Mouse (Mus musculus): ENCODE results near the gene Ifi27l2a. TPM values are rescaled to one million over a fixed set of nuclear protein-coding genes. Genes with fewer than 3 reads are reported as not detected.
"Not testable (repeated sequence)": the region's sequence is repeated elsewhere in the genome, so short reads cannot be mapped to it uniquely, and the experiment has no call there.

Gene Ifi27l2a
- 11.1 and 14.3 TPM in 2 replicates for polyA plus RNA-seq (2015; fragmentation: Nextera tagmentation; extraction: Ambion mirVana)

GRCm38 (mm10) chr12:103443524-103443923 lies at the start of gene Ifi27l2a:
Gene Ifi27l2a (minus strand): TSS chr12:103443680.
- H3K4me2 ChIP-seq, result no peak within 1 kb of the TSS
- H3K9ac ChIP-seq, result no peak within 1 kb of the TSS
- H3K9me3 ChIP-seq, result no peaks in the 10 kb centered on the region
- no peak within 1 kb of the TSS for H3K4me3 ChIP-seq
- H3K27me3 ChIP-seq, result no peaks in the 10 kb centered on the region
- no peaks in the 10 kb centered on the region for H3K36me3 ChIP-seq
- 42% methylated on average over 3 of the region's 3 CpGs for whole genome bisulfite sequencing
- ATAC-seq (ENCODE audit: insufficient number of reproducible peaks, low FRiP score, low TSS enrichment, low read depth), result no peak
- H3K27ac ChIP-seq, result no peak within 1 kb of the TSS
- no peaks in the 10 kb centered on the region for H3K4me1 ChIP-seq

GRCm38 (mm10) chr12:103492767-103493166 lies 49.3 kb upstream of the Ifi27l2a start:
- H3K4me2 ChIP-seq, result no peak overlapping the region
- no peaks in the 10 kb centered on the region for H3K27me3 ChIP-seq
- no peaks in the 10 kb centered on the region for H3K4me1 ChIP-seq
- H3K9ac ChIP-seq, result no peak overlapping the region
- H3K27ac ChIP-seq, result no peak overlapping the region
- no peak for ATAC-seq (ENCODE audit: insufficient number of reproducible peaks, low FRiP score, low TSS enrichment, low read depth)
- no peaks in the 10 kb centered on the region for H3K36me3 ChIP-seq
- H3K4me3 ChIP-seq, result no peak overlapping the region
- WGBS, result 33% methylated on average over 5 of the region's 5 CpGs
- H3K9me3 ChIP-seq, result no peaks in the 10 kb centered on the region

- no peaks in the 10 kb centered on the region for H3K4me1 ChIP-seq
- WGBS, result 56% methylated on average over 3 of the region's 3 CpGs
- H3K9me3 ChIP-seq, result no peaks in the 10 kb centered on the region
- H3K4me2 ChIP-seq, result no peak overlapping the region
- no peak for ATAC-seq (ENCODE audit: insufficient number of reproducible peaks, low FRiP score, low TSS enrichment, low read depth)
- no peaks in the 10 kb centered on the region for H3K36me3 ChIP-seq
- no peak overlapping the region for H3K27ac ChIP-seq
- H3K9ac ChIP-seq, result no peak overlapping the region
- no peaks in the 10 kb centered on the region for H3K27me3 ChIP-seq
- no peak overlapping the region for H3K4me3 ChIP-seq
Measured at GRCm38 (mm10) chr12:103491091-103491730, 47.7 kb upstream of the Ifi27l2a start.

GRCm38 (mm10) chr12:103487750-103488149 lies 44.3 kb upstream of the Ifi27l2a start:
- Histone ChIP-seq H3K4me1 (no peaks in the 10 kb centered on the region), H3K9me3 (no peaks in the 10 kb centered on the region), H3K27me3 (no peaks in the 10 kb centered on the region), H3K36me3 (no peaks in the 10 kb centered on the region), H3K27ac (no peak overlapping the region), H3K4me3 (no peak overlapping the region), H3K4me2 (no peak overlapping the region), H3K9ac (no peak overlapping the region)
- ATAC-seq (ENCODE audit: insufficient number of reproducible peaks, low FRiP score, low TSS enrichment, low read depth), result no peak
- WGBS, result 56% methylated on average over 2 of the region's 2 CpGs

DNA sequence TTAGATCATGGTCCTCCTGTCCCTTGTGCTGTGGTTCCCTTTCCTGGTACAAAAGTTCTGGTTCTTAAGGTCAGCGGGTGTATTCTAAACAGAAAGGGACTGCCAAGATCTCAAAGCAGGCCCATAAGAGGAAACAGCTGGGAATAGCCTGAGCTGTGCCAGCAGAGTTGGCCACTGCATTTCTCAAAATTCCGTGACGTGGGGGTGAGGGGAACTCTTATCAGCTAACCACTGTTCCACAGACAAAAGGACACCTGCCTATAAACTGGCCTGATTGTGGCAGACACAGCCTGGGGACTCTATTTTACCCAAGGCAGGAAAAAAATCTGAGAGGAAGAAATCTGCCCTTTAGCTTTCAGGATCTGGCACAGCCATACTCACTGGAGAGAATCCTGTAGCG lies 43.8 kb upstream of the Ifi27l2a start:
- 62% methylated on average over 4 of the region's 4 CpGs for WGBS
- H3K9me3 ChIP-seq, result no peaks in the 10 kb centered on the region
- H3K9ac ChIP-seq, result no peak overlapping the region
- no peak overlapping the region for H3K27ac ChIP-seq
- H3K27me3 ChIP-seq, result no peaks in the 10 kb centered on the region
- no peak overlapping the region for H3K4me3 ChIP-seq
- no peaks in the 10 kb centered on the region for H3K36me3 ChIP-seq
- no peak for ATAC-seq (ENCODE audit: insufficient number of reproducible peaks, low FRiP score, low TSS enrichment, low read depth)
- no peak overlapping the region for H3K4me2 ChIP-seq
- H3K4me1 ChIP-seq, result no peaks in the 10 kb centered on the region

DNA sequence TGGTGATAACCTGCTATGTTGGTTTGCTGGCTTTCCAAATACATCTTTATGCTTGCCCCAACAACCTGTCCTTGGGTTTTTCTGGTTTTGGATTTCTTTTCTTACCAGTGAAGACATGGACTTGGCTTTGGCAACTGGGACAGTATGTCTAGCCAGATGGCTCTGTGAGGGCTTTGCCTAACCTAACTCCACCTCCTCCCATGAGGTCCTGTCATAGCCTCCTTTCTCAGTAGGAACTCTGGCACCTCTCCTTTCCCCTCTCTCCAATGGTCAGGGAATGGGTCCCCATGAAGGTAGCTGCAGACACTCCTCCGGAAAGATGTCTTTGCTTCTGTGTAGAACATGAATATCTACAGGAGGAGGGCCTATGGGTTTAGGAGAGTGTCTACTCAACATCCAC lies 43.2 kb upstream of the Ifi27l2a start:
- Histone ChIP-seq H3K4me1 (no peaks in the 10 kb centered on the region), H3K4me2 (no peak overlapping the region), H3K27me3 (no peaks in the 10 kb centered on the region), H3K27ac (no peak overlapping the region), H3K36me3 (no peaks in the 10 kb centered on the region), H3K9me3 (no peaks in the 10 kb centered on the region), H3K4me3 (no peak overlapping the region), H3K9ac (no peak overlapping the region)
- 81% methylated on average over 1 of the region's 1 CpGs for WGBS
- no peak for ATAC-seq (ENCODE audit: insufficient number of reproducible peaks, low FRiP score, low TSS enrichment, low read depth)

DNA sequence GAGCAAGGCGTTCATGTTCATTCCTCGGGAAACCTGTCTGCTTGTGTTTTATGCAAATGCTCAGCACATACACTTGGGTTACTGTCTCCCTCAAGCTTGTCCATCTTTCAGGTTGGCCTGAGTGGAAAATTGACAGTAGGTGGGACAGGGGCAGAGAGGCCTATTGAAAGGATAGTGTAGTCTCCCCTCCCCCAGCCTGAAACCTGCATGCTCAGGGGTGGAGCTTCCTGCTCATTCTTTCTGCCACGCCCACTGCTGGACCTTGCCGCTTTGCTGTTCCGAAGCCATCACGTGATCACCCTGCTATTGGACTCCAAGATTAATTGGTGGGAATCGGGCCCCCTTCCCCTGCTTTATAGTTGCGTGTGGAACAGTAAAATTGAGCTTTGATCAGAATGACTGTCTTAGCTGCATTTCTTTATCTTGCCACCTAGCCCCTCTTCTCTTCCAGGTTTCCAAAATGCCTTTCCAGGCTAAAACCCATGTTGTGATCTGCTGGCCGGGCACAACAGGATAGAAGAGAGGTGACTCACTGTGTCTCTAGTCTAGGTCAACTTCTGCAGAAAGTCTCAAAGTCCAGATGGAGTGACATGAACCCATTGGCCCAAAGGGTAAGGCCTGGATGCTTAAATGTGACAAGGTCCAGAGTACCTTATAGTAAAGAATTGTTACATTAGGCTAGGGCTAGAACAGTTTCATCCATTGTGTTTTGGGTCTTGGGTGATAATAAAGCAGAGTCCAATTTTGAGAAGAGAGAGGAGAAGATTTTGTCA lies 40.9 kb upstream of the Ifi27l2a start:
- H3K4me2 ChIP-seq; H3K9me3 ChIP-seq; H3K9ac ChIP-seq; H3K36me3 ChIP-seq; H3K27ac ChIP-seq; H3K4me3 ChIP-seq; ATAC-seq (ENCODE audit: insufficient number of reproducible peaks, low FRiP score, low TSS enrichment, low read depth); H3K4me1 ChIP-seq; H3K27me3 ChIP-seq: not testable (repeated sequence)
- WGBS, result 59% methylated on average over 9 of the region's 9 CpGs

GRCm38 (mm10) chr12:103482781-103483180 lies 39.3 kb upstream of the Ifi27l2a start:
- Histone ChIP-seq H3K4me2 (no peak overlapping the region), H3K9me3 (no peaks in the 10 kb centered on the region), H3K36me3 (no peaks in the 10 kb centered on the region), H3K9ac (no peak overlapping the region), H3K27me3 (no peaks in the 10 kb centered on the region), H3K4me3 (no peak overlapping the region), H3K27ac (no peak overlapping the region), H3K4me1 (no peaks in the 10 kb centered on the region)
- ATAC-seq (ENCODE audit: insufficient number of reproducible peaks, low FRiP score, low TSS enrichment, low read depth), result no peak
- WGBS, result 74% methylated on average over 2 of the region's 2 CpGs

GRCm38 (mm10) chr12:103481671-103482070 lies 38.2 kb upstream of the Ifi27l2a start:
- 74% methylated on average over 5 of the region's 5 CpGs for WGBS
- ATAC-seq (ENCODE audit: insufficient number of reproducible peaks, low FRiP score, low TSS enrichment, low read depth), result no peak

DNA sequence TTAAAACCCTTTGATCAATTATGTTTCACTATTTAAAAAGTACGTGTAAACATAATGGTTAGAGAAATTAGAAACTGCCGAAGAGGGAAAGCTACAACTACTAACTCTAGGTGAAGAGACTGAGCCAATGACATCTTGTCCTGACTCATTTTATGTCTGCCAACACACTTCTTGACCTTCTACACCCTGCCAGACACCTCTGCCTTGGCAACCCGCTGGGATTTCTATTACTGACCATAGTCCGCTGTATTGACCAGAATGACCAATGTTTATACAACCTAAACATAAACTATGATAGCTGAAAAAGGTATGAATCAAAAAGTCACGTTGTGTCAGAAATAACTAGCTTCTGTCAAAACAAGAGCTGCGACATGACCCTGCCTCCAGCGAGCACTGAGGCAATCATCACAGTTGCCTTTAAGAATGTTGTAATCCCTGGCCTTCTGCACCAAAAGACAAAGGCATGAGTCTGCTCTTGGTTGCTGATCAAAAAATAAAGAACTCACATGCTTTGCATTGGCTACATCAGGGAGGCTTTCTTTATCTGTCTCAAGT lies 34.1 kb upstream of the Ifi27l2a start:
- H3K9ac ChIP-seq, result no peak overlapping the region
- no peak overlapping the region for H3K4me3 ChIP-seq
- H3K4me2 ChIP-seq, result no peak overlapping the region
- no peak for ATAC-seq (ENCODE audit: insufficient number of reproducible peaks, low FRiP score, low TSS enrichment, low read depth)
- no peak overlapping the region for H3K27ac ChIP-seq
- no peaks in the 10 kb centered on the region for H3K4me1 ChIP-seq
- no peaks in the 10 kb centered on the region for H3K27me3 ChIP-seq
- H3K9me3 ChIP-seq, result no peaks in the 10 kb centered on the region
- WGBS, result 72% methylated on average over 7 of the region's 7 CpGs
- no peaks in the 10 kb centered on the region for H3K36me3 ChIP-seq

More at GRCm38 (mm10) chr12:103481671-103482070, 38.2 kb upstream of the Ifi27l2a start:
- Histone ChIP-seq H3K36me3 (no peaks in the 10 kb centered on the region), H3K27me3 (no peaks in the 10 kb centered on the region), H3K4me2 (no peak overlapping the region), H3K9ac (no peak overlapping the region), H3K4me3 (no peak overlapping the region), H3K9me3 (no peaks in the 10 kb centered on the region), H3K4me1 (no peaks in the 10 kb centered on the region), H3K27ac (no peak overlapping the region)

- ATAC-seq (ENCODE audit: insufficient number of reproducible peaks, low FRiP score, low TSS enrichment, low read depth), result no peak
- H3K9me3 ChIP-seq, result no peaks in the 10 kb centered on the region
- H3K9ac ChIP-seq, result no peak overlapping the region
- no peak overlapping the region for H3K27ac ChIP-seq
- no peaks in the 10 kb centered on the region for H3K4me1 ChIP-seq
- no peaks in the 10 kb centered on the region for H3K36me3 ChIP-seq
- H3K27me3 ChIP-seq, result no peaks in the 10 kb centered on the region
- 52% methylated on average over 1 of the region's 1 CpGs for WGBS
- H3K4me2 ChIP-seq, result no peak overlapping the region
- H3K4me3 ChIP-seq, result no peak overlapping the region
Measured at GRCm38 (mm10) chr12:103476779-103477389, 33.4 kb upstream of the Ifi27l2a start.

- Histone ChIP-seq H3K27ac (no peak overlapping the region), H3K27me3 (no peaks in the 10 kb centered on the region), H3K9ac (no peak overlapping the region), H3K4me2 (no peak overlapping the region), H3K4me1 (no peaks in the 10 kb centered on the region), H3K36me3 (no peaks in the 10 kb centered on the region), H3K4me3 (no peak overlapping the region), H3K9me3 (no peaks in the 10 kb centered on the region)
- ATAC-seq (ENCODE audit: insufficient number of reproducible peaks, low FRiP score, low TSS enrichment, low read depth), result no peak
- 34% methylated on average over 2 of the region's 2 CpGs for WGBS
Measured at GRCm38 (mm10) chr12:103474481-103474880, 31.0 kb upstream of the Ifi27l2a start.

All from limb, embryonic 15.5 days (tissue).